Mouse (Mus musculus): ENCODE data around the gene Fndc8. TPM values are rescaled to one million over a fixed set of nuclear protein-coding genes. Genes with fewer than 3 reads are reported as not detected.
"Not testable (repeated sequence)": the region's sequence is repeated elsewhere in the genome, so short reads cannot be mapped to it uniquely, and the experiment has no call there.

The Fndc8 gene
- polyA plus RNA-seq, 1 experiment from 2014 or later = 0.22 TPM

DNA sequence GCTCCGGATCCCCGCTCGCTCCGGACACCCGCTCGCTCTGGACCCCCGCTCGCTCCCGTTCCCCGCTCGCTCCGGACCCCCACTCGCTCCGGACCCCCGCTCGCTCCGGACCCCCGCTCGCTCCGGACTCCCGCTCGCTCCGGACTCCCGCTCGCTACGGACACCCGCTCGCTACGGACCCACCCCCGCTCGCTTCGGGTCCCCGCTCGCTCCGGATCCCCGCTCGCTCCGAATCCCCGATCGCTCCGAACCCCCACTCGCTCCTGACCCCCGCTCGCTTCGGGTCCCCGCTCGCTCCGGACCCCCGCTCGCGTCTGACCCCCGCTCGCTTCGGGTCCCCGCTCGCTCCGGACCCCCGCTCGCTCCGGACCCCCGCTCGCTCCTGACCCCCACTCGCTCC is 39.2 kb downstream of the Fndc8 start:
- not testable (repeated sequence) for ATAC-seq (replicated peaks; ENCODE audit: low FRiP score, low TSS enrichment, low read depth); H3K27ac ChIP-seq (ENCODE audit: low read depth); H3K9ac ChIP-seq (ENCODE audit: low read length); H3K9me3 ChIP-seq (ENCODE audit: control insufficient read depth, low read length); H3K36me3 ChIP-seq (ENCODE audit: control insufficient read depth, insufficient read depth, low read length); H3K4me1 ChIP-seq (replicated peaks; ENCODE audit: control insufficient read depth, insufficient read depth, low read length); DNase-seq (ENCODE audit: low spot score)
- Histone ChIP-seq H3K4me3 (ENCODE audit: low read depth, low read length) (peak overlapping the region; percentile 39), H3K27me3 (replicated peaks; ENCODE audit: control insufficient read depth, insufficient read depth, low read length) (peaks cover 60% of the 10 kb centered on the region), H3K4me2 (ENCODE audit: low read length) (peak overlapping the region; percentile 83)
- WGBS = under 1% methylated on average over 53 of the region's 63 CpGs

DNA sequence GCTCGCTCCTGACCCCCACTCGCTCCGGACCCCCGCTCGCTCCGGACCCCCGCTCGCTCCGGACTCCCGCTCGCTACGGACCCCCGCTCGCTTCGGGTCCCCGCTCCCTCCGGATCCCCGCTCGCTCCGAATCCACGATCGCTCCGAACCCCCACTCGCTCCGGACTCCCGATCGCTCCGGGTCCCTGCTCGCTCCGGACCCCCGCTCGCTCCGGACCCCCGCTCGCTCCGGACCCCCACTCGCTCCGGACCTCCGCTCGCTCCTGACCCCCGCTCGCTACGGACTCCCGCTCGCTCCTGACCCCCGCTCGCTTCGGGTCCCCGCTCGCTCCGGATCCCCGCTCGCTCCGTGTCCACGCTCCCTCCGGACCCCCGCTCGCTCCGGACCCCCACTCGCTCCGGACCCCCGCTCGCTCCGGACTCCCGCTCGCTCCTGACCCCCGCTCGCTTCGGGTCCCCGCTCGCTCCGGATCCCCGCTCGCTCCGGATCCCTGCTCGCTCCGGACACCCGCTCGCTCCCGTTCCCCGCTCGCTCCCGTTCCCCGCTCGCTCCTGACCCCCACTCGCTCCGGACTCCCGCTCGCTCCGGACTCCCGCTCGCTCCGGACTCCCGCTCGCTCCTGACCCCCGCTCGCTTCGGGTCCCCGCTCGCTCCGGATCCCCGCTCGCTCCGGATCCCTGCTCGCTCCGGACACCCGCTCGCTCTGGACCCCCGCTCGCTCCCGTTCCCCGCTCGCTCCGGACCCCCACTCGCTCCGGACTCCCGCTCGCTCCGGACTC is 39.9 kb downstream of the Fndc8 start:
- Histone ChIP-seq H3K4me2 (ENCODE audit: low read length) (peak overlapping the region; percentile 83), H3K4me3 (ENCODE audit: low read depth, low read length) (peak overlapping the region; percentile 39), H3K9ac (ENCODE audit: low read length) (peak overlapping the region; percentile 25), H3K27me3 (replicated peaks; ENCODE audit: control insufficient read depth, insufficient read depth, low read length) (peaks cover 63% of the 10 kb centered on the region)
- H3K9me3 ChIP-seq (ENCODE audit: control insufficient read depth, low read length); H3K27ac ChIP-seq (ENCODE audit: low read depth); H3K36me3 ChIP-seq (ENCODE audit: control insufficient read depth, insufficient read depth, low read length); DNase-seq (ENCODE audit: low spot score); ATAC-seq (replicated peaks; ENCODE audit: low FRiP score, low TSS enrichment, low read depth); H3K4me1 ChIP-seq (replicated peaks; ENCODE audit: control insufficient read depth, insufficient read depth, low read length): not testable (repeated sequence)
- WGBS = 2% methylated on average over 101 of the region's 119 CpGs

DNA sequence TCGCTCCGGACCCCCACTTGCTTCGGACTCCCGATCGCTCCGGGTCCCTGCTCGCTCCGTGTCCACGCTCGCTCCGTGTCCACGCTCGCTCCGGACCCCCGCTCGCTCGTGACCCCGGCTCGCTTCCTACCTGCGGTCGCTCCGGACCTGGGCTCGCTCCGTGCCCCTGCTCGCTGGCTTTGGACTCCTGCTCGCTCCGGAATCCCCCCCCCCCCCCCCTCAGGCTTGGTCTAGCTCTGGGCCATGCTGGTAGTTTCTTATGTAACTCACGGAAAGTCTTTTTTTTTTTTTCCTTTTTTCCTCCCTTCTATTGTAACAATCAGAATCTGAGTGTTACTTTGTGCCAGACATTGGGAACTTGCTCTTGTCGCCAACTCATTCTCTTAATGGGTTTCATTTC is 41.3 kb downstream of the Fndc8 start:
- H3K4me2 ChIP-seq (ENCODE audit: low read length) = peak overlapping the region; percentile 83
- H3K27me3 ChIP-seq (replicated peaks; ENCODE audit: control insufficient read depth, insufficient read depth, low read length) = peaks cover 70% of the 10 kb centered on the region
- H3K9ac ChIP-seq (ENCODE audit: low read length) = no peak overlapping the region
- peak overlapping the region; percentile 39 for H3K4me3 ChIP-seq (ENCODE audit: low read depth, low read length)
- DNase-seq (ENCODE audit: low spot score) (no peak), ATAC-seq (replicated peaks; ENCODE audit: low FRiP score, low TSS enrichment, low read depth) (no peak)
- no peaks in the 10 kb centered on the region for H3K9me3 ChIP-seq (ENCODE audit: control insufficient read depth, low read length)
- 3% methylated on average over 28 of the region's 29 CpGs for WGBS
- H3K4me1 ChIP-seq (replicated peaks; ENCODE audit: control insufficient read depth, insufficient read depth, low read length) = 0 out of 2 replicates have a peak, but pooled peaks cover 5% of the 10 kb centered on the region
- no peaks in the 10 kb centered on the region for H3K36me3 ChIP-seq (ENCODE audit: control insufficient read depth, insufficient read depth, low read length)
- no peak overlapping the region for H3K27ac ChIP-seq (ENCODE audit: low read depth)

DNA sequence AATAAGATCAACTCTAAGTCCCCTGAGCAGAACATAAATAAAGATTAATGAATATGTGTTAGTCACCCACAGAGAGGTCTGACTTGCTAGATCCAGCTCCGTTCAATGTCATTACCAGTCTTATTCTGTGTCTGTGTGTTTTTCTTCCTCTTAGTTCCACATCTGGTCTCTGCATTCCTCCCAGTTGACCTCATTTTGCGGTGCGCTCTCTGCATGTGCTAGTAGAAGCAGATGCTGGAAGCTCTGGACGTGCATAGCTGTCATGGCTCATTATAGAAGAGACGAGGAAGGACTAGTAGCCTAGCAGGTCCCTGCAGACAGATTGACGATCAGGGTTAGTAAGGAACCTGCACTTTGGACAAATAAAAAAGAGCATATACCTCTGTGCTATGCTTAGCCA is 51.4 kb downstream of the Fndc8 start:
- Histone ChIP-seq H3K4me1 (replicated peaks; ENCODE audit: control insufficient read depth, insufficient read depth, low read length) (no peaks in the 10 kb centered on the region), H3K27me3 (replicated peaks; ENCODE audit: control insufficient read depth, insufficient read depth, low read length) (peaks cover 8% of the 10 kb centered on the region; the same call in 1 of the 2 replicates), H3K27ac (ENCODE audit: low read depth) (no peak overlapping the region), H3K36me3 (ENCODE audit: control insufficient read depth, insufficient read depth, low read length) (no peaks in the 10 kb centered on the region), H3K4me3 (ENCODE audit: low read depth, low read length) (no peak overlapping the region), H3K4me2 (ENCODE audit: low read length) (no peak overlapping the region), H3K9ac (ENCODE audit: low read length) (no peak overlapping the region), H3K9me3 (ENCODE audit: control insufficient read depth, low read length) (no peaks in the 10 kb centered on the region)
- 62% methylated on average over 6 of the region's 6 CpGs for whole genome bisulfite sequencing
- no peak for DNase-seq (ENCODE audit: low spot score)
- ATAC-seq (replicated peaks; ENCODE audit: low FRiP score, low TSS enrichment, low read depth) = no peak

DNA sequence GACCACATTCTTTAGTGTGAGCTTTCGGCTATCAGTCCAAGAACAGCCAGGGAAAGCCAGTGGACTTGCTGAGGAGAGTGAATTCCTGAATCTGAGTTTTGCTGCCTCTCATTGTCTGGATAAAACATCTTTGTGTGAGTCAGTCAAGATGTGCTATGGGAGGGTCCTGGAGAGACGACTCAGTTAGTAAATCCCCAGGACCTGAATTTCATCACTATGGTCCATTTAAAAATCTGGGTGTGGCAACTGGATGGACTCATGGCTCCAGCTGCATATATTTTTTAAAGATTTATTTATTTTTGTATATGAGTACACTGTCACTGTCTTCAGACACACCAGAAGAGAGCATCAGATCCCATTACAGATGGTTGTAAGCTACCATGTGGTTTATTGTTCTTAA is 53.7 kb downstream of the Fndc8 start:
- H3K27ac ChIP-seq (ENCODE audit: low read depth) = no peak overlapping the region
- no peak overlapping the region for H3K9ac ChIP-seq (ENCODE audit: low read length)
- no peaks in the 10 kb centered on the region; the same call in 1 of the 2 replicates for H3K4me1 ChIP-seq (replicated peaks; ENCODE audit: control insufficient read depth, insufficient read depth, low read length)
- no peak overlapping the region for H3K4me3 ChIP-seq (ENCODE audit: low read depth, low read length)
- WGBS = 60% methylated on average over 2 of the region's 2 CpGs
- H3K9me3 ChIP-seq (ENCODE audit: control insufficient read depth, low read length) = no peaks in the 10 kb centered on the region
- H3K36me3 ChIP-seq (ENCODE audit: control insufficient read depth, insufficient read depth, low read length) = no peaks in the 10 kb centered on the region
- DNase-seq (ENCODE audit: low spot score) = no peak
- no peak for ATAC-seq (replicated peaks; ENCODE audit: low FRiP score, low TSS enrichment, low read depth)
- H3K4me2 ChIP-seq (ENCODE audit: low read length) = no peak overlapping the region
- peaks cover 13% of the 10 kb centered on the region for H3K27me3 ChIP-seq (replicated peaks; ENCODE audit: control insufficient read depth, insufficient read depth, low read length)

DNA sequence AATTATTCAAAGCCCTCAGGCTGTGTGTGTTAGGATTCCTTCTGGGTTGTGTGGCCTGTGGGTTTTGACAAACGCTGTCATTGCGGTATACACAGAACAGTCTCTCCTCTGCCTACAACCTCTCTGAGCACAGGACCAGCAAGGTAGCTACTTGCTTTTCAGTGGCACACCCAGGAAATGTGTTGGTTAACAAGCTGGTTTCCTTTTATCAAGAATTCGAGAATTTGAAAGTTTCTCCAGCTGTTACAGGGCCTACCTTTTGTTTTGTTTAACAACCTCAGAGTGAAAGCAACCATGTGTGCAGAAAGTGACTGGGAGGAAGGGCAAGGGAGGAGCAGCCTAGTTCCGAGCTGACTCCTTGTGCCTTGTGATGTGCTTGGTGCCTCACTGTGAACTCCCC is 55.5 kb downstream of the Fndc8 start:
- Histone ChIP-seq H3K4me1 (replicated peaks; ENCODE audit: control insufficient read depth, insufficient read depth, low read length) (no peaks in the 10 kb centered on the region; the same call in 1 of the 2 replicates), H3K9ac (ENCODE audit: low read length) (no peak overlapping the region), H3K27me3 (replicated peaks; ENCODE audit: control insufficient read depth, insufficient read depth, low read length) (peaks cover 31% of the 10 kb centered on the region), H3K9me3 (ENCODE audit: control insufficient read depth, low read length) (no peaks in the 10 kb centered on the region), H3K4me2 (ENCODE audit: low read length) (no peak overlapping the region), H3K27ac (ENCODE audit: low read depth) (no peak overlapping the region), H3K36me3 (ENCODE audit: control insufficient read depth, insufficient read depth, low read length) (no peaks in the 10 kb centered on the region), H3K4me3 (ENCODE audit: low read depth, low read length) (no peak overlapping the region)
- ATAC-seq (replicated peaks; ENCODE audit: low FRiP score, low TSS enrichment, low read depth) = no peak
- DNase-seq (ENCODE audit: low spot score) = no peak
- 52% methylated on average over 4 of the region's 4 CpGs for WGBS

DNA sequence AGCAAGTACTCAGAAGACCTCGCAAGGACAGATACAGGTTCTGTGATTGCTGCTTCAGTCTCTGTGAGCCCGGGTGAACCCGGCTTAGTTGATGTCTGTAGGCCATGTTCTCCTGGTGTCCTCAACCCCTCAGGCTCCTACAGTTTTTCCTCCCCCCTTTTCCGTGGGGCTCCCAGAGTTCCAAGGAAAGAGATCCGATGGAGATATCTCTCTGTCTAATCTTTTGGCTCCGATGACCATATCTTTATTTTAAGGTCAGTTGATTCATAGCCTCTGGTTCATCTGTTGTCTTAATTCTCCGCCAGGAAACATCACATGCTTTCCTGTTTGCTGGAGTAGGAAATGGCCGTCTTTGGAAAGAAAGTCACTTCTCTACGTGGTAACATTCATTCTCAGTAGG is 57.1 kb downstream of the Fndc8 start:
- H3K27me3 ChIP-seq (replicated peaks; ENCODE audit: control insufficient read depth, insufficient read depth, low read length) = peaks cover 46% of the 10 kb centered on the region
- no peak for ATAC-seq (replicated peaks; ENCODE audit: low FRiP score, low TSS enrichment, low read depth)
- no peak for DNase-seq (ENCODE audit: low spot score)
- 82% methylated on average over 9 of the region's 9 CpGs for WGBS
- H3K9ac ChIP-seq (ENCODE audit: low read length) = no peak overlapping the region
- H3K36me3 ChIP-seq (ENCODE audit: control insufficient read depth, insufficient read depth, low read length) = no peaks in the 10 kb centered on the region
- no peak overlapping the region for H3K4me2 ChIP-seq (ENCODE audit: low read length)
- no peak overlapping the region for H3K4me3 ChIP-seq (ENCODE audit: low read depth, low read length)
- H3K9me3 ChIP-seq (ENCODE audit: control insufficient read depth, low read length) = no peaks in the 10 kb centered on the region
- H3K27ac ChIP-seq (ENCODE audit: low read depth) = no peak overlapping the region
- no peaks in the 10 kb centered on the region; the same call in 1 of the 2 replicates for H3K4me1 ChIP-seq (replicated peaks; ENCODE audit: control insufficient read depth, insufficient read depth, low read length)
